Mouse (Mus musculus): ENCODE data around the gene Myom1. TPM values are rescaled to one million over a fixed set of nuclear protein-coding genes. Genes with fewer than 3 reads are reported as not detected.

Myom1 gene
- polyA plus RNA-seq, 1 experiment: 18.6 TPM

DNA sequence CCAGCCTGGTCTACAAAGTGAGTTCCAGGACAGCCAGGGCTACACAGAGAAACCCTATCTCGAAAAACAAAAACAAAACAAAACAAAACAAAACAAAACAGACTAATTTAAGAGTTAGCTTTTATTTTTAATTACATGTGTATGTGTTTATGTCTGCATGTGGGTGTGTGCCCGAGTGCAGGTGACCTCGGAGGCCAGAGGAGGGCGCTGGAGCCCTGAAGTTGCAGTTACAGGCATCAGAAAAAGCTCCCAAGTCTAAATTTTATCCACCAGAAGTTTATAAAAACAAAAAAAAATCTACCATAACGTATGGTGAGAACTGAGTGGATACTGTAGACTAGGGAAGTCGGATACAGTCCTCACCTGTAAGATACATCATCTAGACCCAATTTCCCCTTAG lies 24.6 kb upstream of the Myom1 start:
- no peak for DNase-seq
- H3K4me3 ChIP-seq (replicated peaks; ENCODE audit: extremely low read depth, low read depth, low read length): no peak overlapping the region
- 88% methylated on average over 6 of the region's 6 CpGs for WGBS

DNA sequence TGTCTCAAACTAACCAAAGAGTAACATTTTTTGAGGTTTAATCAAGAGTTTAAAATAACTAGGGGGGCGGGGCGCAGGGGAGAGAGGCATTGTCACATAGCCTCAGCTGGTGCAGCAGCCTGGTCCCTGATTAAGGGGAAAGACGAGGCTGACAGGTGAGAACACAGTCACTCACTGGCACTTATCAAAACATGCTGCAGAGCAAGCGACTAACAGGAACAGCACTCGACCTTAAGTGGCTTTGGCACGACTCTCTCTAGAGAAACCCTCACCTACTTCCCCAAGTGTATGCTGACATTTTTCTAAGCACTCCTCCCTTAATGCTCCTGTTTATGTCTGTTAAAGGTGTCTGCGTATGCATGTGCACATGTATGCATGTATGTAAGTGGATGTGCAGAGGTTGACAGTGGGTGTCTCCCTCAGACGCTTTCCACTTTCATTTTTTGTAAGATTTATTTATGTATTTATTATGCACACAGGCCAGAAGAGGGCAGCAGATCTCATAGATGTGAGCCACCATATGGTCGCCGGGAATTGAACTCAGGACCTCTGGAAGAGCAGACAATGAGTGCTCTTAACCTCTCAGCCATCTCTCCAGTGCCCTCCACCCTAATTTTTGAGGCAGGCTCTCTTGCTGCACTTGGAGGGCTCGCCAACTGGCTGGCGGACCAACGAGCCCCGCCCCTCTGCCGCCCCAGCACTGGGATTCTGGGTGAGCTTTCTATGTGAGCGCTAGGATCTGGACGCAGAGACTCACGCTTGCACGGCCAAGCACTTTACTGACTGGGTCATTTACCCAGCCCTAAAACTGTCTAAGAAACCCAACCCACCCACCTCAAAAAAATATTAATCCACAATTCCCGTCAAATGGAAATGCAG lies 22.8 kb upstream of the Myom1 start:
- peak; percentile 20; the same call in 1 of the 2 replicates for TF ChIP-seq POLR2A (IDR thresholded peaks at IDR 0.05; ENCODE audit: borderline replicate concordance, extremely low read depth, low read depth, low read length)
- TF ChIP-seq CTCF (IDR thresholded peaks at IDR 0.05; ENCODE audit: insufficient read depth, low read length): peak; percentile 31; the same call in 1 of the 2 replicates
- DNase-seq: peak; percentile 57
- Histone ChIP-seq H3K4me1 (ENCODE audit: control insufficient read depth, insufficient read depth, low read length) (peaks cover 4% of the 10 kb centered on the region), H3K4me3 (replicated peaks; ENCODE audit: extremely low read depth, low read depth, low read length) (no peak overlapping the region)
- WGBS: 62% methylated on average over 20 of the region's 20 CpGs

More for the DNA sequence above, 24.6 kb upstream of the Myom1 start:
- peaks cover 4% of the 10 kb centered on the region for H3K4me1 ChIP-seq (ENCODE audit: control insufficient read depth, insufficient read depth, low read length)
- TF ChIP-seq POLR2A (IDR thresholded peaks at IDR 0.05; ENCODE audit: borderline replicate concordance, extremely low read depth, low read depth, low read length) (no peak), CTCF (IDR thresholded peaks at IDR 0.05; ENCODE audit: insufficient read depth, low read length) (peak; percentile 42)

DNA sequence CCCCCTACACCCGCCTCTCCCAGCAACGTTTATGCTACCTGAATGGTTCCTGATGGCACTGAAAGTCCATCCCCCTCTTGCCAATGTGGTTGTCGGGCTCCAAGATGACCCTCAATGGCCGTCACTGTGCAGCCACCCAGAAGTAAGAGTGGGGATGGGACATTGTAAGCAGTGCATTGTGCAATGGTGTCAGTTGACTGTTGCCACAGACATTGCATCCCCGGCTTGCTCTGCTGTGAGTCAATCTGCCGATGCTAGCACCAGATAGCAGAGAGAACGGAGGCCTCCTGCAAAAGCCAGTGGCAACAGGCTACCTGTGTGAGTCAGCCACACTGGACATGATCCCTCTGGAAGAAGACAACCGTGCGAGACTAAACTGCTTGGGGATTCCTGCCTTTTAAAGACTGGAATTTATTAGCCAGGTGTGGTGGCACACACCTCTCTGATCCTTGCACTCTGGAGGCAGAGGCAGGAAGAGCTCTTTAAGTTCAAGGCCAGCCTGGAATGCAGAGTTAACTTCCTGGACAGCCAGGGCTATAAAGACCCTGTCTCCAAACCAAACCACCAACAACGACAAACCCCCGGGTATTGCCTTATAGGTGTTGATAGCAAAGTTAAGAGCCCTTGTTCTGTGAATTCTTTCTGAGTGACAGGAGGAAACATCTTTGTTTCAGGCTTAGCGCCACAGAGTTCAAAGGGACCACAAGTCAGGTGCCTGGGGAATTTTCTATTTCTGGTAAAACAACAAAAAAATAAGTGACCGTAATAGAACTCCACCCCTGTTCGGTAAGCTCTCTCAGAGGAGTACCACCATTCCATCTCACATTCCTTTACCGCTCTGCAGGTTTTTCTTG lies 16.7 kb upstream of the Myom1 start:
- DNase-seq: no peak
- H3K4me3 ChIP-seq (replicated peaks; ENCODE audit: extremely low read depth, low read depth, low read length): no peak overlapping the region
- 55% methylated on average over 15 of the region's 15 CpGs for WGBS
- TF ChIP-seq CTCF (IDR thresholded peaks at IDR 0.05; ENCODE audit: insufficient read depth, low read length) (no peak), POLR2A (IDR thresholded peaks at IDR 0.05; ENCODE audit: borderline replicate concordance, extremely low read depth, low read depth, low read length) (peak; percentile 19; the same call in 1 of the 2 replicates)
- peaks cover 26% of the 10 kb centered on the region for H3K4me1 ChIP-seq (ENCODE audit: control insufficient read depth, insufficient read depth, low read length)

DNA sequence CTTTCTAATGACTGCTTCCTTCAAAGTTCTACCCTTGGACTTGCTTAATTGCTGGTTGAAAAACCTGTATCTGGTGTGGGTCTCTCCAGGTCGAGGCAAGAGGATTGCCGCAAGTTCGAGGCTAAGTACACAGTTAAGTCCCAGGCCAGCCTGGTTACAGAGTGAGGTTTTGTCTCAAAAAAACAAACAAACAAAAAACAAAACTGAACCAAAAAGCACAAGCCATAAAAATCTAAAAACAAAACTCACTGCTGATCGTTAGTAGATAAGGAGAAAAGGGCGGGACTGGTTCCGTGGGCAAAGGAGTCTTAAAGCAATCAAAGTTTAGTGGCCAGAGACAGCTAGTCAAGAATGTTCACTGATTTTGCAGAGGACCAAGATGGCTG lies 16.1 kb upstream of the Myom1 start:
- TF ChIP-seq CTCF (IDR thresholded peaks at IDR 0.05; ENCODE audit: insufficient read depth, low read length): no peak
- no peak for TF ChIP-seq POLR2A (IDR thresholded peaks at IDR 0.05; ENCODE audit: borderline replicate concordance, extremely low read depth, low read depth, low read length)
- DNase-seq: no peak
- Histone ChIP-seq H3K4me1 (ENCODE audit: control insufficient read depth, insufficient read depth, low read length) (peaks cover 29% of the 10 kb centered on the region), H3K4me3 (replicated peaks; ENCODE audit: extremely low read depth, low read depth, low read length) (no peak overlapping the region)
- WGBS: 54% methylated on average over 6 of the region's 6 CpGs

DNA sequence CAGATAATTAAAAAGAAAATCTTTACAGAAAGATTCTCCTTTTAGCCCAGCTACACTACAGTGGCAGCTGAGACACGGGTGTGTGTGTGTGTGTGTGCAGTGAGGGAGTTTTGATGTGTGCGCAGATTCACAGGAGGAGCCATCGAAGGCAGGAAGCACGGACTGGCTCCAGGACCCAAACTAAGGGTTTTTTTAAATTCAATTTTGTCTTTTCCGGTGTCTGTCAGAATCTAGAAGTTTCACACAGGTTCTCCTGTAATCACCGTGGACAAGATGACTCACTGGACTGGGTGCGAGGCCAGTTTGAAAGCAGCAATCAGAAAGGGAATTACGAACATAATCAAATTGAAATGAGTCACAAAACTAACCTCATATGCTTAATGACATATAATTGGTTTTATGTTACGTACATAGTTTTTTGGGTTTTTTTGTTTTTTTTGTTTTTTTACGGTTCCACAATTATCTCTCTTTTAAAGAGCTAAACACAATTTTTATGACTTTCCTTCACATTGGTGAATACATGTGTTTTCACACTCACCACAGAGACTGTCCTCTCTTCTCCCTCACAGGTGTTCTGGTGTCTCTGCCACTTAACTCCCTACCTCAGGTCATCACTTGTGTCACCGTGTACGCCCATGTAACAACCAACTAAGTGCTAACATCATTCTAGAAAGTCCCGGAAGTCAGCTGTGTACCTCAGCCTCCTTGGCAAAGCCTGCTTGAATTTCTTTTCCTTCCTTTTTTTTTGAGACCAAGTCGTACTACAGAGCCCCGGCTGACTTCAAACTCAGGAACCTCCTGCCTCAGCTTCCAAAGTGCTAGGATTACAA lies 15.4 kb upstream of the Myom1 start:
- no peak for TF ChIP-seq POLR2A (IDR thresholded peaks at IDR 0.05; ENCODE audit: borderline replicate concordance, extremely low read depth, low read depth, low read length)
- no peak for TF ChIP-seq CTCF (IDR thresholded peaks at IDR 0.05; ENCODE audit: insufficient read depth, low read length)
- Histone ChIP-seq H3K4me1 (ENCODE audit: control insufficient read depth, insufficient read depth, low read length) (peaks cover 35% of the 10 kb centered on the region), H3K4me3 (replicated peaks; ENCODE audit: extremely low read depth, low read depth, low read length) (no peak overlapping the region)
- 47% methylated on average over 15 of the region's 15 CpGs for WGBS
- DNase-seq: no peak

DNA sequence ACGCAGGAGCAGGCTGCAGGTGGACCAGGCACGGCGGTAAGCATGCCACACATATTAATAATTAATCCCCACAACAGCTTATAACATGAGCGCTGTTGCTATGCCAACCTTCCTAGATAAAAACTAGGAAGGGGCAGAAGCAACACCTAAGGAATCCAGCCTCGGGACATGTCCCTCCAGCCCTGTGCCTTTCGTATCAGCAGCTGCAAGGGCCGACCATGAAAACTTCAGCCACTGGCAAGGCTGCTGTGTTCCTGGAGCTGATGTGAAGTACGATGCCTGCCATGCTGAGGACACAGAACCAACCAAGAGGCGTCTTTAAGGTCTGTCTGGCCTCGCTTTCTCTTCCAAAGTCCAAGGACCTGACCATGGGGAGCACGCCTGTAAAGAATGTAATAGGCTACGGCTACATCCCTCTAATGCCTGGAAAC lies 14.1 kb upstream of the Myom1 start:
- DNase-seq: no peak
- TF ChIP-seq CTCF (IDR thresholded peaks at IDR 0.05; ENCODE audit: insufficient read depth, low read length) (no peak), POLR2A (IDR thresholded peaks at IDR 0.05; ENCODE audit: borderline replicate concordance, extremely low read depth, low read depth, low read length) (no peak)
- WGBS: 47% methylated on average over 12 of the region's 12 CpGs
- Histone ChIP-seq H3K4me1 (ENCODE audit: control insufficient read depth, insufficient read depth, low read length) (peaks cover 44% of the 10 kb centered on the region), H3K4me3 (replicated peaks; ENCODE audit: extremely low read depth, low read depth, low read length) (peak overlapping the region; percentile 47)

DNA sequence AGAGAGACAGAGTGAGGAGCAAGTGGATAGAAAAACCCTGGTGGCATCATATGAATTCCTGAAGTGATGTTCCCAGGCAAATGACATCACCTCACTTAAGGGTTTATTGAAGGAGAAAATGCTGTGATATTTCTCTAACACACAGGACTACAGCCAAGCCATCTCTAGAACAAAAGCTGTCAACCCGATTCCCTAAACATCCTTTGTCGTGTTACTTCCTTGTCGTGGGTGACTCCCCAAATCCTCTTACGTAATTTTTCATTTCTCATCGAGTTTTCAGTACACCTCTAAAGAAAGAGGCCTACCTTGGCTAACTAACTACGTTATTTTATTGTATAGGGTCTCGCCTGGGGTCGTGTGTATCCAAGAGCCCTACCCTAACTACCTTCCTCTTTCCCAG lies 13.0 kb upstream of the Myom1 start:
- Histone ChIP-seq H3K4me1 (ENCODE audit: control insufficient read depth, insufficient read depth, low read length) (peaks cover 48% of the 10 kb centered on the region), H3K4me3 (replicated peaks; ENCODE audit: extremely low read depth, low read depth, low read length) (peak overlapping the region; percentile 99)
- no peak for DNase-seq
- no peak for TF ChIP-seq POLR2A (IDR thresholded peaks at IDR 0.05; ENCODE audit: borderline replicate concordance, extremely low read depth, low read depth, low read length)
- TF ChIP-seq CTCF (IDR thresholded peaks at IDR 0.05; ENCODE audit: insufficient read depth, low read length): no peak
- 6% methylated on average over 8 of the region's 8 CpGs for WGBS

DNA sequence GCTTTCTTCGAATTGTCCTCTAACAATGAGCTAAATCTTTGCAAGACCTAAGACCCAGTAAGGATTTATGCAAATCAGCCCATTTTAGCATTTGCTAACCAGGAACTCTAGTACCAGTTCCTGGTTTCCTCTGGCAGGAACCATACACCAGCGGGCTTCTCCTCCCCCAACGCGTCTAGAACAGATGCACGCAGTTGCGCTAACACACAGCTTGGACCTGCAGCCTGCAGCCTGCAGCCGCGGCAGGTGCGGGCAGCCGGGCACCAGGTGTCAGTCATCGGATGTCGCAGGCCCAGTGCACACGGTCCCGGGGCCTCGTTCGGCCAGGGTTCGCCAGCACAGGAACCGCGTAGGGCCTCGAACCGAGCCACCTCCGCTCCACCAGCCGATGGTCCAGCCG lies 12.4 kb upstream of the Myom1 start:
- H3K4me3 ChIP-seq (replicated peaks; ENCODE audit: extremely low read depth, low read depth, low read length): peak overlapping the region; percentile 99
- WGBS: under 1% methylated on average over 24 of the region's 24 CpGs

More for the DNA sequence above, 12.4 kb upstream of the Myom1 start:
- H3K4me1 ChIP-seq (ENCODE audit: control insufficient read depth, insufficient read depth, low read length): peaks cover 51% of the 10 kb centered on the region
- no peak for DNase-seq
- TF ChIP-seq POLR2A (IDR thresholded peaks at IDR 0.05; ENCODE audit: borderline replicate concordance, extremely low read depth, low read depth, low read length) (no peak), CTCF (IDR thresholded peaks at IDR 0.05; ENCODE audit: insufficient read depth, low read length) (no peak)
